Mouse (Mus musculus) neural tube, embryonic 15.5 days (tissue): ENCODE measurements around the gene Csrnp2. TPM values are rescaled to one million over a fixed set of nuclear protein-coding genes. Genes with fewer than 3 reads are reported as not detected.

Experiments
- ATAC-seq: fragments of 200-750 bp; cut with Nextera tagmentation; 2 replicates; pipeline ENCODE4 v1.8.0; 2017; ENCODE audit warnings: mild to moderate bottlenecking, moderate TSS enrichment, moderate library complexity; ENCODE audit not compliant: low FRiP score
- H3K27ac ChIP-seq: fragments of 300-500 bp; sonication (generic); replicated peaks from 2 replicates; pipeline ENCODE4 v1.5.1; 2015; ENCODE audit warnings: mild to moderate bottlenecking, inconsistent platforms
- H3K27me3 ChIP-seq: fragments of 300-500 bp; sonication (generic); replicated peaks from 2 replicates; pipeline ENCODE4 v1.6.1; 2015; ENCODE audit warnings: inconsistent platforms
- H3K36me3 ChIP-seq: fragments of 300-500 bp; sonication (generic); 2 replicates; pipeline ENCODE4 v1.6.1; 2015; ENCODE audit warnings: inconsistent platforms
- H3K4me1 ChIP-seq: fragments of 300-500 bp; sonication (generic); 2 replicates; pipeline ENCODE4 v1.6.1; 2015; ENCODE audit warnings: inconsistent platforms
- H3K4me2 ChIP-seq: fragments of 300-500 bp; sonication (generic); 2 replicates; pipeline ENCODE4 v1.6.1; 2015; ENCODE audit warnings: inconsistent platforms, mild to moderate bottlenecking, moderate library complexity
- H3K4me3 ChIP-seq: fragments of 300-500 bp; sonication (generic); replicated peaks from 2 replicates; pipeline ENCODE4 v1.5.1; 2015; ENCODE audit warnings: mild to moderate bottlenecking, inconsistent platforms
- H3K9ac ChIP-seq: fragments of 300-500 bp; sonication (generic); replicated peaks from 2 replicates; pipeline ENCODE4 v1.6.1; 2015; ENCODE audit warnings: mild to moderate bottlenecking, inconsistent platforms
- H3K9me3 ChIP-seq: fragments of 300-500 bp; sonication (generic); replicated peaks from 2 replicates; pipeline ENCODE4 v1.6.1; 2016; ENCODE audit warnings: inconsistent platforms
- WGBS: fragments of 180-500 bp; shearing (Covaris S2); methylation state at CpG from one replicate; pipeline ENCODE4 v1.1.7; 2015; ENCODE audit warnings: mixed read lengths; 5-methylcytosine and 5-hydroxymethylcytosine counted together
- polyA plus RNA-seq: library from polyadenylated mRNA; unstranded; fragments of >200 nt; fragmentation: Nextera tagmentation; extraction: Ambion mirVana; gene quantifications from 2 replicates; pipeline ENCODE4 v1.2.1, GENCODE M21; 2015

Gene Csrnp2
- polyA plus RNA-seq, 1 experiment from 2014 or later, result 37.9 TPM

- peaks cover 9% of the 10 kb centered on the region for H3K4me1 ChIP-seq
- peak; percentile 59; the same call in 1 of the 2 replicates for ATAC-seq
- H3K4me3 ChIP-seq, result no peak overlapping the region
- no peaks in the 10 kb centered on the region for H3K36me3 ChIP-seq
- no peaks in the 10 kb centered on the region for H3K9me3 ChIP-seq
- H3K27me3 ChIP-seq, result no peaks in the 10 kb centered on the region
- H3K27ac ChIP-seq, result 0 out of 2 replicates have a peak overlapping the region, but pooled peaks have one; percentile 23
- no peak overlapping the region for H3K9ac ChIP-seq
- 9% methylated on average over 17 of the region's 17 CpGs for WGBS
- H3K4me2 ChIP-seq, result peak overlapping the region; percentile 17; the same call in 1 of the 2 replicates
These were observed 37.9 kb downstream of the Csrnp2 start for GRCm38 (mm10) chr15:100457340-100457739.

- no peak for ATAC-seq
- Histone ChIP-seq H3K4me2 (no peak overlapping the region), H3K9me3 (no peaks in the 10 kb centered on the region), H3K27me3 (no peaks in the 10 kb centered on the region), H3K27ac (no peak overlapping the region), H3K4me1 (peaks cover 9% of the 10 kb centered on the region), H3K36me3 (no peaks in the 10 kb centered on the region), H3K4me3 (no peak overlapping the region), H3K9ac (no peak overlapping the region)
- WGBS, result 71% methylated on average over 7 of the region's 7 CpGs
These were observed 38.8 kb downstream of the Csrnp2 start for GRCm38 (mm10) chr15:100456356-100456991.

GRCm38 (mm10) chr15:100452486-100452885 lies 42.8 kb downstream of the Csrnp2 start:
- Histone ChIP-seq H3K36me3 (no peaks in the 10 kb centered on the region), H3K27ac (no peak overlapping the region), H3K4me1 (peaks cover 4% of the 10 kb centered on the region; the same call in 1 of the 2 replicates), H3K4me3 (no peak overlapping the region), H3K9me3 (no peaks in the 10 kb centered on the region), H3K9ac (no peak overlapping the region), H3K27me3 (no peaks in the 10 kb centered on the region), H3K4me2 (no peak overlapping the region)
- no peak for ATAC-seq
- 81% methylated on average over 11 of the region's 11 CpGs for WGBS

GRCm38 (mm10) chr15:100451245-100451644 lies 44.0 kb downstream of the Csrnp2 start:
- no peak overlapping the region for H3K9ac ChIP-seq
- ATAC-seq, result no peak
- 61% methylated on average over 16 of the region's 16 CpGs for WGBS

GRCm38 (mm10) chr15:100449495-100449894 lies 45.8 kb downstream of the Csrnp2 start:
- Histone ChIP-seq H3K4me1 (no peaks in the 10 kb centered on the region), H3K27me3 (no peaks in the 10 kb centered on the region), H3K4me2 (no peak overlapping the region), H3K9me3 (no peaks in the 10 kb centered on the region), H3K36me3 (no peaks in the 10 kb centered on the region), H3K4me3 (no peak overlapping the region), H3K27ac (no peak overlapping the region), H3K9ac (no peak overlapping the region)
- WGBS, result 89% methylated on average over 3 of the region's 3 CpGs
- no peak for ATAC-seq

More at GRCm38 (mm10) chr15:100451245-100451644, 44.0 kb downstream of the Csrnp2 start:
- H3K4me1 ChIP-seq, result no peaks in the 10 kb centered on the region
- H3K27ac ChIP-seq, result no peak overlapping the region; the same call in 1 of the 2 replicates
- no peaks in the 10 kb centered on the region for H3K36me3 ChIP-seq
- H3K9me3 ChIP-seq, result no peaks in the 10 kb centered on the region
- H3K4me3 ChIP-seq, result no peak overlapping the region
- no peaks in the 10 kb centered on the region for H3K27me3 ChIP-seq
- H3K4me2 ChIP-seq, result no peak overlapping the region

- H3K36me3 ChIP-seq, result no peaks in the 10 kb centered on the region
- H3K27me3 ChIP-seq, result no peaks in the 10 kb centered on the region
- H3K9me3 ChIP-seq, result no peaks in the 10 kb centered on the region
- ATAC-seq, result no peak
- H3K4me2 ChIP-seq, result no peak overlapping the region
- H3K27ac ChIP-seq, result no peak overlapping the region
- peaks cover 8% of the 10 kb centered on the region for H3K4me1 ChIP-seq
- H3K9ac ChIP-seq, result no peak overlapping the region
- 70% methylated on average over 4 of the region's 4 CpGs for WGBS
- no peak overlapping the region for H3K4me3 ChIP-seq
These were observed 46.7 kb downstream of the Csrnp2 start for GRCm38 (mm10) chr15:100448572-100448971.

DNA sequence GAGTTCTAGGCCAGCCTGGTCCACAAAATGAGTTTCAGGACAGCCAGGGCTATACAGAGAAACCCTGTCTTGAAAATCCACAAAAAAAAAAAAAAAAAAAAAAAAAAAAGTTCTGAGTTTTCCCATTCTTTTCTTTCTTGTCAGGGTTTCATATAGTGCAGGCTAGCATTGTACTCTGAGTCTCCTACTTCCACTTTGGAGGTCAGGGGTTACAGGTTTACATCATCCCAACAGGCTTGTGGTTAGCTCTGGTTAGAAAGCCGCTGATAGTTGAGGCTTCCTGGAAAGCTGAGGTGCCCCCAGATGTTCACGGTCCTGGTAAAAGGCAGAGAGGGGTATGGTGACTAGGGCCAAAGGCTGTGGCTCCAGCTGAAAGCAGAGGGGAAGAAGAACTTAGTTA lies 48.4 kb downstream of the Csrnp2 start:
- H3K9ac ChIP-seq, result no peak overlapping the region
- no peak overlapping the region for H3K4me2 ChIP-seq
- H3K36me3 ChIP-seq, result no peaks in the 10 kb centered on the region
- H3K27ac ChIP-seq, result no peak overlapping the region
- no peaks in the 10 kb centered on the region for H3K27me3 ChIP-seq
- H3K4me1 ChIP-seq, result peaks cover 15% of the 10 kb centered on the region
- WGBS, result 83% methylated on average over 2 of the region's 2 CpGs
- H3K4me3 ChIP-seq, result no peak overlapping the region
- ATAC-seq, result no peak
- H3K9me3 ChIP-seq, result no peaks in the 10 kb centered on the region

DNA sequence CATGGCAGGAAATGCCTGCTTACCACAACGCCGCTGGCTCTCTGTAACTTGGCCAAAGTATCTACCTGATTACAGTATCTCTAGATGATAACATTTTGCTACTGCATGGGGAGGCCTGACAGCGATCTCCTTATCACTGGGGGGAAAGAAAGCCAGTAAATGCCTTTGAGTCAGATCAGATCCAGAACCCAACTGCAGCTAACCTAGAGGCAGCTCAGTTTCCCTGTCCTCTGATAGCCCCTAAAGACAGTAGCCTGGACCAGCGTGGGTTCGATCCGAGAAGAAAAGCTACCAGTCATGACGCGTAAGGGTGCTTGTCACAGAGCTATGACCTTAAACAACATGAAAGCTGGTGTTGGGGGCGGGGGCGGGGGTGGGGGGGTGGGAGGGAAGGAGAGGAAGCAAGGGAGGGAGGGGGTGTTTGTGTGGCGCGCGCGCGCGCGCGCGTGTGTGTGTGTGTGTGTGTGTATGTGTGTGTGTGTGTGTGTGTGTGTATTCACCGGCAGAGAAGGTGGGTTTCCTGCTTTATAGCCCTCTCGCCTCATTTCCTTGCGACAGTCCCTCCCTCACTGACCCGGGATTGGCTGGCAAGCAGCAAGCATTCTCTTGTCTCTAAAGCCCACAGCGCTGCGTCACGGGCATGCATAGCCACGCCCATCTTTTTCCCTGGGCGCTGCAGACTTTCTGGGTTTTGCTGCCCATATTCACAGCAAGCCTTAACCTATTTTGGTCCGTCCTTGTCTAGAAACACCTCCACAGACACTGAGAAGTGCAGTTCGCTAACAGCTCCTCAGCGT lies 52.0 kb downstream of the Csrnp2 start:
- ATAC-seq, result peak; percentile 98
- peak overlapping the region; percentile 45 for H3K4me3 ChIP-seq
- no peaks in the 10 kb centered on the region for H3K9me3 ChIP-seq
- H3K9ac ChIP-seq, result peak overlapping the region; percentile 56
- H3K36me3 ChIP-seq, result no peaks in the 10 kb centered on the region
- peaks cover 15% of the 10 kb centered on the region for H3K4me1 ChIP-seq
- H3K27me3 ChIP-seq, result no peaks in the 10 kb centered on the region
- WGBS, result 6% methylated on average over 19 of the region's 31 CpGs
- peak overlapping the region; percentile 87 for H3K27ac ChIP-seq
- peak overlapping the region; percentile 69 for H3K4me2 ChIP-seq

DNA sequence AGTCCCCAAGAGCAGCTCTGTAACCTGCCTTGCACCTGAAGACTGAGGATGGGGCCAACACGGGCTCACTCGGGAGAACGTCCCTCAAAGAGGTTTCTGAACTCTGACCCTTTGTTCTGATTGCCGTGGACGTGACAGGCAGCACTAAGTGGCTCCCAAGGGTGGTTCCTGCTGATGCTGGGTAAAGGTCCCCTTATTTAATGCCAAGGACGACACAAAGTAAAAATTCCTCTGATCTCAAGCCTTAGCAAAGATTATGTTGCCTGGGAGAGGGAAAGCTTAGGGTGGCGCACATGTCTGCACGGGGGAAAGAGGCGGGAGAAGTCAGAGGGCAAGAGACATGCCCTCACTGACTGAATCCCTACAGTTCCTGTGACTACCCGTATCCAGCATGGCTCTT lies 58.8 kb downstream of the Csrnp2 start:
- Histone ChIP-seq H3K27ac (no peak overlapping the region), H3K9ac (no peak overlapping the region), H3K36me3 (no peaks in the 10 kb centered on the region), H3K4me1 (no peaks in the 10 kb centered on the region), H3K4me2 (no peak overlapping the region), H3K9me3 (no peaks in the 10 kb centered on the region), H3K27me3 (no peaks in the 10 kb centered on the region), H3K4me3 (no peak overlapping the region)
- WGBS, result 68% methylated on average over 10 of the region's 10 CpGs
- ATAC-seq, result no peak

GRCm38 (mm10) chr15:100436112-100436511 lies 59.2 kb downstream of the Csrnp2 start:
- no peaks in the 10 kb centered on the region for H3K27me3 ChIP-seq
- H3K4me3 ChIP-seq, result no peak overlapping the region
- no peak for ATAC-seq
- no peak overlapping the region for H3K4me2 ChIP-seq
- no peaks in the 10 kb centered on the region for H3K36me3 ChIP-seq
- H3K27ac ChIP-seq, result no peak overlapping the region
- H3K9me3 ChIP-seq, result no peaks in the 10 kb centered on the region
- H3K4me1 ChIP-seq, result no peaks in the 10 kb centered on the region
- no peak overlapping the region for H3K9ac ChIP-seq
- 91% methylated on average over 4 of the region's 4 CpGs for WGBS

- Histone ChIP-seq H3K9me3 (no peaks in the 10 kb centered on the region), H3K4me3 (no peak overlapping the region), H3K27me3 (no peaks in the 10 kb centered on the region), H3K36me3 (no peaks in the 10 kb centered on the region), H3K4me2 (no peak overlapping the region), H3K27ac (no peak overlapping the region), H3K9ac (no peak overlapping the region), H3K4me1 (no peaks in the 10 kb centered on the region)
- ATAC-seq, result no peak
- WGBS, result 77% methylated on average over 4 of the region's 4 CpGs
These were observed 62.1 kb downstream of the Csrnp2 start for GRCm38 (mm10) chr15:100433234-100433633.
